Mouse (Mus musculus): ENCODE data around the gene Krt12. TPM values are rescaled to one million over a fixed set of nuclear protein-coding genes. Genes with fewer than 3 reads are reported as not detected.

Krt12 gene
- polyA plus RNA-seq, 1 experiment: not detected

DNA sequence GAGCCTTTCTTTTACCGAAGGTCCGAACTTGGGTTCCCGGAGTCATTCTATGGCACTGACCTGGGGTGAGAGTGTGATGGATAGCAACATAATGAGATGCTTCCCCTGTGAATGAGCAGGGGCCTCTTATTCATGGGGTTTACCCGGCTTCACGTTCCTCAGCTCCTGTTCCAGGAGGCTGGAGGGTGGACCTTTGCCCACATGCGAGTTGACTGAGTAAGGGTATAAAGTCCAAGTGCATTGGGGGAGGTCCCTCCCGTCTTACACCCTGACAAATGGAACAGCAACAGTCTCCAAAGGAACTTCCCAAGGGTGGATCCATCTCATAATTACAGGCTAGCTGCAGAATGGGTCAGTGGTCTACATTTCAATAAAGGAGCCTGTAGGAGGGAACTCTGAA lies 39.7 kb upstream of the Krt12 start:
- TF ChIP-seq EP300 (IDR thresholded peaks at IDR 0.05; ENCODE audit: insufficient read depth, low read depth, low read length): no peak
- no peak for TF ChIP-seq POLR2A (IDR thresholded peaks at IDR 0.05; ENCODE audit: insufficient read depth, low read length)
- TF ChIP-seq CTCF (IDR thresholded peaks at IDR 0.05; ENCODE audit: low read depth, low read length): no peak
- Histone ChIP-seq H3K36me3 (ENCODE audit: control insufficient read depth, insufficient read depth, low read length, poor library complexity, severe bottlenecking) (no peaks in the 10 kb centered on the region), H3K9me3 (replicated peaks; ENCODE audit: control insufficient read depth, insufficient read depth, low read length, poor library complexity, severe bottlenecking) (no peaks in the 10 kb centered on the region), H3K27me3 (ENCODE audit: control insufficient read depth, insufficient read depth, low read length, poor library complexity, severe bottlenecking) (no peaks in the 10 kb centered on the region), H3K27ac (ENCODE audit: insufficient read depth, low read length) (no peak overlapping the region), H3K4me1 (ENCODE audit: control insufficient read depth, insufficient read depth, low read length) (no peaks in the 10 kb centered on the region), H3K4me3 (ENCODE audit: low read depth, low read length) (no peak overlapping the region), H3K9ac (ENCODE audit: low read depth, poor library complexity, severe bottlenecking) (no peak overlapping the region)

DNA sequence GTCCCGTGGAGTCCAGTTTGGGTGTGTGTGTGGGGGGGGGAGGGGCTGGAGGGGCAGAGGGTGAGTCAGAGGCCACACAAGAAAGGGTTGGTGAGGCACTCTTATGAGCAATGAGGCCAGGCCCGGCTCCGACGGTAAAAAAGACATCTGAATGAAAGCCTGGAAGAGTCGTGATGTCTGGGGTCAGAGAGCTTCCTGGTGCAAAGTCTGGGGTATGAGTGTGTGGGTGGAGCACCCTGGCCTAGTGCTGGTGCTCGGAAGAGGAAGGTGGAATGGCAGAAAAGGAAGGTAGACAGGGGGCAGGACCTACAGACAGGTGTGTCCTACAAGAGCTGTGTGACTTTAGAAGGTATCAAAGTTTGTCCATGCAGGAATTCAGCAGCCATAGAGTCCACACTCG lies 36.8 kb upstream of the Krt12 start:
- Histone ChIP-seq H3K36me3 (ENCODE audit: control insufficient read depth, insufficient read depth, low read length, poor library complexity, severe bottlenecking) (no peaks in the 10 kb centered on the region), H3K27ac (ENCODE audit: insufficient read depth, low read length) (no peak overlapping the region), H3K27me3 (ENCODE audit: control insufficient read depth, insufficient read depth, low read length, poor library complexity, severe bottlenecking) (no peaks in the 10 kb centered on the region), H3K9me3 (replicated peaks; ENCODE audit: control insufficient read depth, insufficient read depth, low read length, poor library complexity, severe bottlenecking) (no peaks in the 10 kb centered on the region), H3K9ac (ENCODE audit: low read depth, poor library complexity, severe bottlenecking) (no peak overlapping the region), H3K4me1 (ENCODE audit: control insufficient read depth, insufficient read depth, low read length) (no peaks in the 10 kb centered on the region), H3K4me3 (ENCODE audit: low read depth, low read length) (no peak overlapping the region)
- TF ChIP-seq POLR2A (IDR thresholded peaks at IDR 0.05; ENCODE audit: insufficient read depth, low read length) (no peak), CTCF (IDR thresholded peaks at IDR 0.05; ENCODE audit: low read depth, low read length) (no peak), EP300 (IDR thresholded peaks at IDR 0.05; ENCODE audit: insufficient read depth, low read depth, low read length) (no peak)

DNA sequence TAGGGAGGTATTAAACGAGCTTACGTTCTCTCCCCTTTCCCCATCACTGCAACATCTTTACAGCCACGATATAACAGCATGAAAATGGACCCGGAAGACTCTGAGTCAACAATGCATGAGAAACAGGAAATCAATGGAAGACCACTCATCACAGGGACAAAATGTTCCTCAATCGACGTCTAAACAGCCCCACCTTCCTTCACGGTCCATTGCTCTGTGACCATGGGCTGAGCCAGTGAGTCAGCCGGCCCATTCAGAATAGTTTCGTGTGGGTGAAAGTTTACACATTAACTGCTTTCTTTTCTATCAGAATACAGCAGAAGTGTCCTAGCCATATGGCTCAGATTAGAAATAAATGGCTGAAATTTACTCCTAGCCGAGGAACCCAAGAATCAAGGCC lies 32.7 kb upstream of the Krt12 start:
- Histone ChIP-seq H3K4me1 (ENCODE audit: control insufficient read depth, insufficient read depth, low read length) (no peaks in the 10 kb centered on the region), H3K9me3 (replicated peaks; ENCODE audit: control insufficient read depth, insufficient read depth, low read length, poor library complexity, severe bottlenecking) (no peaks in the 10 kb centered on the region), H3K27ac (ENCODE audit: insufficient read depth, low read length) (no peak overlapping the region)

DNA sequence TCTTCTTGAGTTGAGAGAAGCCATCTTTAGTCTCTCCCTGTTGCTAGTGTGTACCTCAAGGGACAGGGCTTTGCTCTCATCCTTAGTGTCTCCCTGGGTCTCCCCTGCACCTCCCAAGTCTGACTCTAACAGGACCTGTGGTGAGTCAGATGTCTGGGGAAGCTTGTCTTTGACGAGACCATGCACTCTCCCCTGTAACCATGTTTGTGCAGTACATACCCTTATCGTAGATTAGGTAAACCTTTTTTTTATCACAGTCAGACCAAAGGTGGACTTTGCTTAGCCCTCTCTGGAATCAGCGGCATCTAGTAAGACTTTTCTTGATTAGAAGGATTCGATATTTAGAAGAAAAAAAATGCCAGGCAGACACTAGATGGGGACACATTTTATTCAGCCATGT lies 32.0 kb upstream of the Krt12 start:
- no peak overlapping the region for H3K4me3 ChIP-seq (ENCODE audit: low read depth, low read length)
- H3K27me3 ChIP-seq (ENCODE audit: control insufficient read depth, insufficient read depth, low read length, poor library complexity, severe bottlenecking): no peaks in the 10 kb centered on the region
- H3K4me1 ChIP-seq (ENCODE audit: control insufficient read depth, insufficient read depth, low read length): no peaks in the 10 kb centered on the region
- H3K36me3 ChIP-seq (ENCODE audit: control insufficient read depth, insufficient read depth, low read length, poor library complexity, severe bottlenecking): no peaks in the 10 kb centered on the region
- no peak overlapping the region for H3K27ac ChIP-seq (ENCODE audit: insufficient read depth, low read length)
- H3K9me3 ChIP-seq (replicated peaks; ENCODE audit: control insufficient read depth, insufficient read depth, low read length, poor library complexity, severe bottlenecking): no peaks in the 10 kb centered on the region
- no peak overlapping the region for H3K9ac ChIP-seq (ENCODE audit: low read depth, poor library complexity, severe bottlenecking)
- TF ChIP-seq POLR2A (IDR thresholded peaks at IDR 0.05; ENCODE audit: insufficient read depth, low read length) (no peak), CTCF (IDR thresholded peaks at IDR 0.05; ENCODE audit: low read depth, low read length) (no peak)

More for the DNA sequence above, 32.7 kb upstream of the Krt12 start:
- TF ChIP-seq POLR2A (IDR thresholded peaks at IDR 0.05; ENCODE audit: insufficient read depth, low read length) (no peak), CTCF (IDR thresholded peaks at IDR 0.05; ENCODE audit: low read depth, low read length) (no peak), EP300 (IDR thresholded peaks at IDR 0.05; ENCODE audit: insufficient read depth, low read depth, low read length) (no peak)
- no peaks in the 10 kb centered on the region for H3K27me3 ChIP-seq (ENCODE audit: control insufficient read depth, insufficient read depth, low read length, poor library complexity, severe bottlenecking)
- no peak overlapping the region for H3K9ac ChIP-seq (ENCODE audit: low read depth, poor library complexity, severe bottlenecking)
- H3K4me3 ChIP-seq (ENCODE audit: low read depth, low read length): no peak overlapping the region
- H3K36me3 ChIP-seq (ENCODE audit: control insufficient read depth, insufficient read depth, low read length, poor library complexity, severe bottlenecking): no peaks in the 10 kb centered on the region

DNA sequence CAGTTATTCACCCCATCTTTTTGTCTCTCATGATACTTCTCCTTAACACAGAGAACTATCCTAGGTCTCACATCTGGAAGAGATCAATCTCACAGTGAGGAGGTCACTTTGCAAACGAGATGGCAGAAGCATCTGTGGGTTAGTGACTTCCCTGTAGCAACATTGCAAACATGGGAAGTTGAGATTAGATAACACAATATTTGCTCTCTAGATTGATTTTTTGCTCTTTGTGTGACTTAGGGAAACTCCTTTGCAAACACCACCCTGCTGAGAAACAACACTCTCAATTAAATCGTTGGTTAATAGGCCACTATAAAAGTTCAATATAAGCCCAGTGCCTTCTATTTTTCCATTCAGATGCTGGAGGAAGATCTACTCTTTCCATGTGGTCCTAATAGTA lies 26.7 kb upstream of the Krt12 start:
- no peak overlapping the region for H3K9ac ChIP-seq (ENCODE audit: low read depth, poor library complexity, severe bottlenecking)
- no peaks in the 10 kb centered on the region for H3K27me3 ChIP-seq (ENCODE audit: control insufficient read depth, insufficient read depth, low read length, poor library complexity, severe bottlenecking)
- H3K9me3 ChIP-seq (replicated peaks; ENCODE audit: control insufficient read depth, insufficient read depth, low read length, poor library complexity, severe bottlenecking): no peaks in the 10 kb centered on the region
- H3K36me3 ChIP-seq (ENCODE audit: control insufficient read depth, insufficient read depth, low read length, poor library complexity, severe bottlenecking): no peaks in the 10 kb centered on the region
- no peak overlapping the region for H3K27ac ChIP-seq (ENCODE audit: insufficient read depth, low read length)
- TF ChIP-seq POLR2A (IDR thresholded peaks at IDR 0.05; ENCODE audit: insufficient read depth, low read length): no peak
- TF ChIP-seq CTCF (IDR thresholded peaks at IDR 0.05; ENCODE audit: low read depth, low read length): no peak
- TF ChIP-seq EP300 (IDR thresholded peaks at IDR 0.05; ENCODE audit: insufficient read depth, low read depth, low read length): no peak
- no peaks in the 10 kb centered on the region for H3K4me1 ChIP-seq (ENCODE audit: control insufficient read depth, insufficient read depth, low read length)
- H3K4me3 ChIP-seq (ENCODE audit: low read depth, low read length): no peak overlapping the region

DNA sequence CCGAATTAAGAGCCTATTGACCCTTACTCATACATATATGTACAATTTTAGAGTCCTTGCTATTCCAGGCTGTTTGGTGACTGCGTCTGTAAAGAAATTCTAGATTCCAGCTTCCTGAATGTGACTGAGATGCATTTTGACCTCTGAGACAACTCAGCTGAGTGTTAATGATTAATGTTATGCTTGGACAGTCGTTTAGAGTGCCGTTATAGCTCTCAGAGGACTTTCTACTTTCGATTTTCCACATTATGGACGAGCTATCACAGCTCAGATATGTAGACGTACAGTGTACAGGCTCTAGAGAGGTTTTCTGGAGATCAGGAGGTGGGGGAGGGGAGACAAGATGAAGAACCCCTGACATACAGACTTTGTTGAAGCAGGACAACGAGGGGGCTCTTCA lies 19.2 kb upstream of the Krt12 start:
- TF ChIP-seq CTCF (IDR thresholded peaks at IDR 0.05; ENCODE audit: low read depth, low read length) (no peak), POLR2A (IDR thresholded peaks at IDR 0.05; ENCODE audit: insufficient read depth, low read length) (no peak), EP300 (IDR thresholded peaks at IDR 0.05; ENCODE audit: insufficient read depth, low read depth, low read length) (no peak)
- Histone ChIP-seq H3K27ac (ENCODE audit: insufficient read depth, low read length) (no peak overlapping the region), H3K9me3 (replicated peaks; ENCODE audit: control insufficient read depth, insufficient read depth, low read length, poor library complexity, severe bottlenecking) (no peaks in the 10 kb centered on the region), H3K9ac (ENCODE audit: low read depth, poor library complexity, severe bottlenecking) (no peak overlapping the region), H3K36me3 (ENCODE audit: control insufficient read depth, insufficient read depth, low read length, poor library complexity, severe bottlenecking) (no peaks in the 10 kb centered on the region), H3K4me1 (ENCODE audit: control insufficient read depth, insufficient read depth, low read length) (no peaks in the 10 kb centered on the region), H3K27me3 (ENCODE audit: control insufficient read depth, insufficient read depth, low read length, poor library complexity, severe bottlenecking) (no peaks in the 10 kb centered on the region), H3K4me3 (ENCODE audit: low read depth, low read length) (no peak overlapping the region)
